In genomic region chr5:88933454-88933853, GRCm38 (mm10) we compare ENCODE assay signal across 11 mouse cellular contexts. TPM values are rescaled to one million over a fixed set of nuclear protein-coding genes. Genes with fewer than 3 reads are reported as not detected.
A peak's percentile ranks its signal among the peaks of the same experiment; 100 is the strongest.
DNase-seq lines count a peak whose midpoint lies in the region; ATAC-seq and TF ChIP-seq lines count a peak whose summit lies in the region.
"Had no signal": no experiment of that assay in that cellular context is flagged by ENCODE, and none has a peak within 500 bp of the region (broad histone marks: within the 10 kb centered on the region; RNA-seq: fewer than 3 reads in every experiment).

No protein-coding gene starts in this region.

- no peak for TF ChIP-seq CTCF in heart, adult 2 months (IDR thresholded peaks at IDR 0.05)

- TF ChIP-seq EP300 in heart, adult 2 months (IDR thresholded peaks at IDR 0.05; ENCODE audit: insufficient read depth, low read depth, low read length) = no peak

- H3K27ac ChIP-seq in heart, adult 2 months = peak overlapping the region; percentile 78
- H3K27ac ChIP-seq in midbrain, embryonic 12.5 days (replicated peaks) = no peak overlapping the region
- no peak overlapping the region for H3K27ac ChIP-seq in midbrain, embryonic 11.5 days (ENCODE audit: low read depth, low read length)
- H3K27ac ChIP-seq: liver, embryonic 15.5 days; neural tube, embryonic 12.5 days had no signal

- H3K27me3 ChIP-seq in heart, adult 2 months (ENCODE audit: control insufficient read depth, insufficient read depth, low read length) = no peaks in the 10 kb centered on the region
- H3K27me3 ChIP-seq in midbrain, embryonic 12.5 days = no peaks in the 10 kb centered on the region
- no peaks in the 10 kb centered on the region for H3K27me3 ChIP-seq in midbrain, embryonic 11.5 days (ENCODE audit: control insufficient read depth, insufficient read depth, low read length)
- H3K27me3 ChIP-seq: liver, embryonic 15.5 days; neural tube, embryonic 12.5 days had no signal

- peak overlapping the region; percentile 29; the same call in 1 of the 2 replicates for H3K9ac ChIP-seq in heart, adult 2 months (ENCODE audit: low read depth, low read length)
- no peak overlapping the region for H3K9ac ChIP-seq in midbrain, embryonic 12.5 days (replicated peaks)
- no peak overlapping the region for H3K9ac ChIP-seq in midbrain, embryonic 11.5 days (ENCODE audit: low read length)
- H3K9ac ChIP-seq: liver, embryonic 15.5 days; neural tube, embryonic 12.5 days had no signal

- peaks cover 12% of the 10 kb centered on the region for H3K4me1 ChIP-seq in heart, adult 2 months (ENCODE audit: control insufficient read depth, insufficient read depth, low read length)
- H3K4me1 ChIP-seq in midbrain, embryonic 12.5 days = peaks cover 17% of the 10 kb centered on the region
- peaks cover 8% of the 10 kb centered on the region; the same call in 1 of the 2 replicates for H3K4me1 ChIP-seq in midbrain, embryonic 11.5 days (ENCODE audit: control insufficient read depth, insufficient read depth, low read length)
- H3K4me1 ChIP-seq: liver, embryonic 15.5 days had no signal

- 35% methylated on average over 7 of the region's 7 CpGs for WGBS in heart, adult 2 months
- WGBS in midbrain, embryonic 12.5 days = 69% methylated on average over 7 of the region's 7 CpGs
- WGBS in midbrain, embryonic 11.5 days = 76% methylated on average over 7 of the region's 7 CpGs

- intact Hi-C loops in heart, adult 2 months (cut with DNase I) = loop anchor here (5.0 to 10.0 kb wide), 2 partner anchors 49 to 111 kb away; no protein-coding TSS in a partner anchor

- no peaks in the 10 kb centered on the region for H3K79me2 ChIP-seq in heart, adult 2 months (replicated peaks; ENCODE audit: control insufficient read depth, insufficient read depth, low read length)

- peak; percentile 24; the same call in 1 of the 2 replicates for ATAC-seq in midbrain, embryonic 12.5 days (ENCODE audit: low FRiP score, low read depth)
- ATAC-seq in midbrain, embryonic 11.5 days (ENCODE audit: low FRiP score) = no peak

- no peak for TF ChIP-seq POLR2A in heart, adult 2 months (IDR thresholded peaks at IDR 0.05; ENCODE audit: insufficient read depth, low read depth, low read length)

- H3K4me3 ChIP-seq in heart, adult 2 months = peak overlapping the region; percentile 32; the same call in 1 of the 2 replicates
- no peak overlapping the region for H3K4me3 ChIP-seq in midbrain, embryonic 12.5 days
- no peak overlapping the region for H3K4me3 ChIP-seq in midbrain, embryonic 11.5 days (ENCODE audit: low read depth, low read length)
- H3K4me3 ChIP-seq: liver, embryonic 15.5 days; neural tube, embryonic 12.5 days had no signal

- peak in 1 of 2 experiments; percentile 34 for DNase-seq in heart, adult 2 months
- DNase-seq in heart, adult 8-10 months (ENCODE audit: low spot score) = no peak
- DNase-seq in midbrain, embryonic 11.5 days (ENCODE audit: low spot score, missing footprints) = no peak
- peak; percentile 37 for DNase-seq in heart, postnatal 4 days
- DNase-seq in telencephalon, adult 2 months (ENCODE audit: low read depth, low spot score) = peak; percentile 67
- DNase-seq in frontal cortex, postnatal 10 days (ENCODE audit: low spot score in 2 of 2) = no peak
- no peak for DNase-seq in ovary, adult 18-20 months (ENCODE audit: low spot score)
- DNase-seq: thymus, postnatal 36 days had no signal

- H3K36me3 ChIP-seq in heart, adult 2 months (ENCODE audit: control insufficient read depth, insufficient read depth, low read length) = peaks cover 4% of the 10 kb centered on the region; the same call in 1 of the 2 replicates
- no peaks in the 10 kb centered on the region for H3K36me3 ChIP-seq in midbrain, embryonic 12.5 days
- H3K36me3 ChIP-seq in midbrain, embryonic 11.5 days (ENCODE audit: control insufficient read depth, insufficient read depth, low read length) = no peaks in the 10 kb centered on the region
- H3K36me3 ChIP-seq: liver, embryonic 15.5 days; neural tube, embryonic 12.5 days had no signal

- no peak overlapping the region for H3K4me2 ChIP-seq in midbrain, embryonic 12.5 days (replicated peaks)
- no peak overlapping the region for H3K4me2 ChIP-seq in midbrain, embryonic 11.5 days
- H3K4me2 ChIP-seq: liver, embryonic 15.5 days; neural tube, embryonic 12.5 days had no signal

- H3K9me3 ChIP-seq in midbrain, embryonic 12.5 days = no peaks in the 10 kb centered on the region
- no peaks in the 10 kb centered on the region for H3K9me3 ChIP-seq in midbrain, embryonic 11.5 days (ENCODE audit: control insufficient read depth, low read length)
- H3K9me3 ChIP-seq: liver, embryonic 15.5 days; neural tube, embryonic 12.5 days had no signal

RNA-seq across cellular contexts. Expression of gene Slc4a4, which starts 46.8 kb away (rescaled TPM):
- 10 to 100 TPM; 19.4 to 25.5 TPM for total RNA-seq in heart, adult 2 months (2021)
- 4.9 and 9.3 TPM in 2 replicates for polyA plus RNA-seq in heart, adult 2 months (2012; rRNA removed)
- total RNA-seq in heart, adult 8-10 months (2022) = 10 to 100 TPM; 34.4 to 37.7 (median 35.1) TPM
- 2.5 and 3.0 TPM in 2 replicates for polyA plus RNA-seq in midbrain, embryonic 12.5 days (2016; fragmentation: Nextera tagmentation; extraction: Ambion mirVana)
- polyA plus RNA-seq in midbrain, embryonic 11.5 days (2014; fragmentation: Nextera tagmentation; extraction: Ambion mirVana) = 1.6 and 2.2 TPM in 2 replicates
- 10 to 100 TPM; 39.4 to 40.4 TPM for total RNA-seq in heart, postnatal 4 days (2021)

Comparison
In these comparisons a context has a peak if more than half of its experiments do, and no peak if none do; other contexts are left out.
1. DNase-seq: peak in heart, postnatal 4 days (single experiment) and telencephalon, adult 2 months (single experiment); none in heart, adult 8-10 months (single experiment), midbrain, embryonic 11.5 days (single experiment), frontal cortex, postnatal 10 days (0 of 2) and ovary, adult 18-20 months (single experiment).